Mouse (Mus musculus) brain, embryonic 14.5 days (tissue): ENCODE results near the gene Ranbp9.

Source experiments
- CTCF ChIP-seq: fragments of 200-500 bp; IDR thresholded peaks from 2 replicates; pipeline ENCODE4 v1.5.1; 2012; ENCODE audit warnings: inconsistent platforms, mild to moderate bottlenecking, moderate library complexity, borderline replicate concordance; ENCODE audit not compliant: insufficient read depth, insufficient read length; ENCODE audit errors: extremely low read depth
- POLR2A ChIP-seq: fragments of 200-500 bp; IDR thresholded peaks from 2 replicates; pipeline ENCODE4 v1.6.1; 2012; ENCODE audit warnings: mild to moderate bottlenecking, inconsistent platforms, borderline replicate concordance; ENCODE audit not compliant: poor library complexity, insufficient read depth, insufficient read length, severe bottlenecking; ENCODE audit errors: extremely low read depth

DNA sequence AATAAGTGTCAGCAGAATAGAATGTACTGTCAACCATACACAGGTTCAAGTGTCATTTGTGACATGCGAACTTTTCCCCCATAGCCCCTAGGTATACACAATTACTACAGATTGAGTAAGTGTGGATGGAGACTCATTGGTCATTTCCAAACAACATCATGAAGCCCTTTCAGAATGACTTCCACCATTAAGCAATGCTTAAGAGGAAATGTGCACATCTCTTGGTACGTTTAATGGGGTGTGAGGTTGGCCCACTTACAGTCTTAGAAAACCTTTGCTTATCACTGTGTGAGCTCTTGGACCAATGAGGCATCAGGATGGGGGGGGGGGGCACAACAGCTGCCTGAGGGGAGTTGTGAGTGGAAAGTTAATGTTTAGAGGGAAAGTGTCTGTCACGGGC lies 24.7 kb upstream of the Ranbp9 start:
- TF ChIP-seq CTCF (no peak), POLR2A (no peak)
